Mouse (Mus musculus) embryonic facial prominence, embryonic 11.5 days (tissue): ENCODE data around the gene Sh3rf3. TPM values are rescaled to one million over a fixed set of nuclear protein-coding genes. Genes with fewer than 3 reads are reported as not detected.
A peak's percentile ranks its signal among the peaks of the same experiment; 100 is the strongest.

Source experiments
- ATAC-seq: fragments of 200-750 bp; cut with Nextera tagmentation; replicated peaks from 2 replicates; pipeline ENCODE4 v1.8.0; 2017; ENCODE audit warnings: low read depth; ENCODE audit not compliant: insufficient number of reproducible peaks, low FRiP score, low TSS enrichment
- DNase-seq: peaks from one replicate; pipeline ENCODE4 v3.0.0-alpha.2; 2015; ENCODE audit warnings: low spot score
- H3K27ac ChIP-seq: fragments of 300-500 bp; sonication (generic); replicated peaks from 2 replicates; pipeline ENCODE4 v1.5.1; 2014; ENCODE audit warnings: mild to moderate bottlenecking, low read depth, low read length, control low read depth
- H3K27me3 ChIP-seq: fragments of 300-500 bp; sonication (generic); 2 replicates; pipeline ENCODE4 v1.6.1; 2014; ENCODE audit warnings: mild to moderate bottlenecking, low read length, moderate library complexity, mixed read lengths; ENCODE audit not compliant: control insufficient read depth, insufficient read depth
- H3K36me3 ChIP-seq: fragments of 300-500 bp; sonication (generic); replicated peaks from 2 replicates; pipeline ENCODE4 v1.6.1; 2014; ENCODE audit warnings: low read depth, mild to moderate bottlenecking, low read length, moderate library complexity, mixed read lengths; ENCODE audit not compliant: control insufficient read depth, insufficient read depth
- H3K4me1 ChIP-seq: fragments of 300-500 bp; sonication (generic); 2 replicates; pipeline ENCODE4 v1.6.1; 2014; ENCODE audit warnings: low read length, mixed read lengths; ENCODE audit not compliant: control insufficient read depth, insufficient read depth
- H3K4me2 ChIP-seq: fragments of 300-500 bp; sonication (generic); 2 replicates; pipeline ENCODE4 v1.6.1; 2014; ENCODE audit warnings: low read depth, mild to moderate bottlenecking, control low read depth, low read length, moderate library complexity
- H3K4me3 ChIP-seq: fragments of 300-500 bp; sonication (generic); 2 replicates; pipeline ENCODE4 v1.5.1; 2014; ENCODE audit warnings: low read depth, low read length, control low read depth
- H3K9ac ChIP-seq: fragments of 300-500 bp; sonication (generic); replicated peaks from 2 replicates; pipeline ENCODE4 v1.6.1; 2014; ENCODE audit warnings: mild to moderate bottlenecking, control low read depth, low read length
- H3K9me3 ChIP-seq: fragments of 300-500 bp; sonication (generic); replicated peaks from 2 replicates; pipeline ENCODE4 v1.6.1; 2016; ENCODE audit warnings: mild to moderate bottlenecking, low read length, inconsistent platforms, mixed read lengths; ENCODE audit not compliant: control insufficient read depth
- WGBS: fragments of 180-500 bp; shearing (Covaris S2); extraction: QIAGEN DNeasy Blood & Tissue Kit; methylation state at CpG from one replicate; pipeline ENCODE4 v1.1.7; 2014; 5-methylcytosine and 5-hydroxymethylcytosine counted together
- polyA plus RNA-seq: library from polyadenylated mRNA; unstranded; fragments of >200 nt; fragmentation: Nextera tagmentation; extraction: Ambion mirVana; gene quantifications from 2 replicates; pipeline ENCODE4 v1.2.1, GENCODE M21; 2014

Sh3rf3 gene
- polyA plus RNA-seq, 1 experiment from 2014 or later = 0.98 TPM

DNA sequence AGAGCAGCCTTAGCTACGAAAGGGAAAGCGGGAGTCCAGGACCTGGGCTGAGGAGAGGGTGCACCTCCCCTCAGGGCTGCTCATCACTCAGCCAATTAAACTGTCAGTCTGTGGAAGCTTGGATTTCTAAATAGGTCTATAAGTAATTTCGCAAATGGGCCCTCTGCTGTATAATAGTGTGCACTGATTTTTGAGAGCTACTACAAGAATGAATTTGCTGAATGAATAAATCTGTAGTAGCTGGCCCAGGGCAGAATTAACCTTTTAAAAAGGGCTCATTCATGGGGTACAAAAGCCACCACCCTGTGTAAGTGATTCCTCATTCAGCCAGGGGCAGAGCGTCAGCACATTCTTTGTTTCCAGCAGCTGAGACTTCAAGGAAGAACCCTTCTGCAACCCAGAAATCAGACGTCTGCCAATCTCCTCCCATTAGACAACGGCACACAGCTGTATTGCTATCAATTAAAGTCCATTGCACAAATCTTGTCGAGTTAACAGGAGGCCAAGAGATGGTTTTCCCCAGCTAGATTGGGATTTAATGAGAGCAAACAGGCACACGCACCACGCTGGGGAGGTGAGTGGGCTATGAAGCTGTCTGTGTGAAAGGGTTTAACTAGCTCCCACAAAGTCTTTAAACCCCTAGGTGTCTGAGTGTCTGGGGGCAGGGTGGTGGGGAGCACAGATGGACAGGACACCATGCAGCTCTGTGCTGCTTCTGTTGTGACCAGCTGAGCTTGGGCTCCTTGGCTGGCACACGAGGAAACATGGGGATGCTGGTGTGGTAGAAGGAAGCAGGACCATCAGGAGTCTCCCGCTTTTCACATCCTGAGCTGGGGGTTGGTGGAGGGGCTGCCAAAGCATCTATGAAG is 136.8 kb downstream of the Sh3rf3 start:
- H3K27me3 ChIP-seq = no peaks in the 10 kb centered on the region
- H3K27ac ChIP-seq = no peak overlapping the region
- no peaks in the 10 kb centered on the region for H3K9me3 ChIP-seq
- DNase-seq = peak; percentile 37
- no peak overlapping the region for H3K4me3 ChIP-seq
- peak; percentile 72; the same call in 1 of the 2 replicates for ATAC-seq
- H3K4me2 ChIP-seq = no peak overlapping the region
- no peak overlapping the region for H3K9ac ChIP-seq
- no peaks in the 10 kb centered on the region for H3K4me1 ChIP-seq
- H3K36me3 ChIP-seq = no peaks in the 10 kb centered on the region
- whole genome bisulfite sequencing = 26% methylated on average over 11 of the region's 11 CpGs

DNA sequence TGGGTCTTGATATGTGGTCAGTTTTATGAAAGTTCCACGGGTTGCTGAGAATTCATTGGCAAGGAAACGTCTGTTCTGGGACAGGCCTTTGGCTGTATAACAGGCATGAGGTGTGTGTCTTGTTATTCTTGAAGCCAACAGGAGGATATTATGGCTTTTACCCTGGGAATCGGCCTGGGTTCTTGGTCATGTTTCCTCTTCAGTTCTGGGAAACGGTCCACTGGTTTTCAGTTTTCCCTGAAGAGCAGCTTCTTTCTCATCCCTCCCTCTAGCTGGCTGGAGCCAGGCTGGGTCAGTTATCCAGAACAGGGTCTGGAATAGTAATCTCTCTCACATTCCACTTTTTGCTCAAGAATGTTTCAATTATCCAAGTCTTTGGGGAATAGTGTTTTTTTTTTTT is 147.0 kb downstream of the Sh3rf3 start:
- Histone ChIP-seq H3K9me3 (no peaks in the 10 kb centered on the region; the same call in 1 of the 2 replicates), H3K9ac (no peak overlapping the region), H3K36me3 (no peaks in the 10 kb centered on the region), H3K27ac (no peak overlapping the region), H3K27me3 (no peaks in the 10 kb centered on the region), H3K4me2 (no peak overlapping the region), H3K4me3 (no peak overlapping the region), H3K4me1 (no peaks in the 10 kb centered on the region)
- no peak for ATAC-seq
- no peak for DNase-seq
- WGBS = 74% methylated on average over 4 of the region's 4 CpGs

DNA sequence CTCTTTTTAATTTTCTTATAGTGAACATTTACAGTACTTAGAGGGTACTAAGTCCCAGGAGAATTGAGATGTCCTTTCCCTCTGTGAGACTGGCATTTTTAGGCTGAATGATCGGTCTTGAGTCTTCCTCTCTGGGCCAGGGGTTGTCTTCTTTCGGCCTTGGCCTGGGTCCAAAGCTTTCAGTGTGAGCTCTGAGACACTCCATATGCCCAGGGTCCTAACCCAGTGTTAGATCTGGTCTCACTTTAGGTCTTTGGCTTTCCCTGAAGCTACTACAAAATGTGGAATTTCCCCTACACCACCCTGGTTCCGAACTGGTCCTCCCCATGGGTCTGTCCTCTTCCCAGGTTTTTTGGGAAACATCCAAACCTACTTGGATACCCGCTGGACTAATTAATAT is 155.1 kb downstream of the Sh3rf3 start:
- Histone ChIP-seq H3K4me2 (no peak overlapping the region), H3K9me3 (no peaks in the 10 kb centered on the region), H3K27me3 (no peaks in the 10 kb centered on the region), H3K27ac (no peak overlapping the region), H3K9ac (no peak overlapping the region), H3K36me3 (no peaks in the 10 kb centered on the region), H3K4me1 (no peaks in the 10 kb centered on the region), H3K4me3 (no peak overlapping the region)
- 81% methylated on average over 4 of the region's 4 CpGs for WGBS
- ATAC-seq (no peak), DNase-seq (no peak)

DNA sequence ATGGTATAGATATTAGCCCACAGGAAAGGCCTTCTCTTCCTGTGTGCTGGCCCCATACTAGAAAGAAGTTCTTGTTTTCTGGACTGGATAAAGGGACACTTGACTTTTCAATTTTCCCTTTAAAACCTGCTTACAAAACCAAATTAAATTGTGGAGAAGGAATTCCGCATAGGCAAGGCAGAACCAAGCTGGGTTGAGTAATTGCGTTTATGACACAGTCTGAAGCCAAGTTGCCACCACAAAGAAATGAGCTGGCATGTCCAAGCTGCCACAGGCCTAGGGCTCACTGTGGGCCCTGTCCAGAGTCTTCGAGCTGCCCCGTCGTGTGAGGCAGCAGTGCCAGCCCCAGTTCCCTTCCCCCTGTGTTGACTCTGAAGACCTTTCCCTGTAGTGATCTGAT is 156.2 kb downstream of the Sh3rf3 start:
- Histone ChIP-seq H3K4me1 (no peaks in the 10 kb centered on the region), H3K27ac (no peak overlapping the region), H3K27me3 (no peaks in the 10 kb centered on the region), H3K4me3 (no peak overlapping the region), H3K9ac (no peak overlapping the region), H3K4me2 (no peak overlapping the region), H3K9me3 (no peaks in the 10 kb centered on the region), H3K36me3 (no peaks in the 10 kb centered on the region)
- DNase-seq (no peak), ATAC-seq (no peak)
- WGBS = 90% methylated on average over 5 of the region's 5 CpGs

DNA sequence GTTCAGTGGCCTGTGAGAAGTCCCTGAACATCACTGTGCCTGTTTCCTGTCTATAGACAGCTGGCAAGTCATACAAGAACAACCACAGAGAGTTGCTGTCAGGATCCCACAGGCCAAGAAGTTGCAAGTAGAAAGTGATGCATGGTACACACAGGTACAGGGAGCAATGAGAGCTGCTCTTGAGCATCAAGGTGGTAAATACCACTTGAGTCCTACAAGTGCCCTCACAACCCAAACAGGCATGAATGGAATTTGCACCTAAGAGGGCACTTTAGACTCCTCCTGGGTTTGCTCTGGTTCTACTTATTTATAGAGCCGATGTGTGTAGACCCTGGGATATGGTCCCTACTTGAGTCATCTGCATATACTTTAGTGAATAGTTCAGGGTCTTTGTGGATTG is 159.0 kb downstream of the Sh3rf3 start:
- Histone ChIP-seq H3K9me3 (no peaks in the 10 kb centered on the region), H3K27me3 (no peaks in the 10 kb centered on the region), H3K4me2 (no peak overlapping the region), H3K4me3 (no peak overlapping the region), H3K4me1 (no peaks in the 10 kb centered on the region), H3K9ac (no peak overlapping the region), H3K36me3 (no peaks in the 10 kb centered on the region), H3K27ac (no peak overlapping the region)
- 90% methylated on average over 1 of the region's 1 CpGs for WGBS
- DNase-seq = no peak
- no peak for ATAC-seq

DNA sequence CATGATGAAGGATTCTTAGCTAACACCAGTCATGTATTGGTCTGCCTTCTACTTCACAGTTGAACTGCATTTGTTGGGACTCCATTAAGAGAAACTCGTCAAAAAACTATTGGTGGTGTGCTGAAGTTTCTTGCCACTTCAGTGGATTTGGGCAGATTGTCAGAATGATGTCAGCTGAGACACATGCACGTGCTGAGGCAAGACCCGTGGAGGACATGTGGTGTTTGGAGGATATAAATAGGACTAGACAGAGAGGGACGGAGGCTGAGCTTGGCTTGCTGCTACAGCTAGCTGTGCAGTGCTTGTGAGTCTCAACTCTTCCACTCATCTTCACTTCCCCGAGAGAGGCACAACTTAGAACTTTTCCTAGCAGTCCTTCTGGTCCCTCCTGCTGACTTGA is 161.0 kb downstream of the Sh3rf3 start:
- Histone ChIP-seq H3K9me3 (no peaks in the 10 kb centered on the region), H3K4me1 (no peaks in the 10 kb centered on the region), H3K27ac (no peak overlapping the region), H3K4me3 (no peak overlapping the region), H3K4me2 (no peak overlapping the region), H3K27me3 (no peaks in the 10 kb centered on the region), H3K9ac (no peak overlapping the region), H3K36me3 (no peaks in the 10 kb centered on the region)
- WGBS = 84% methylated on average over 5 of the region's 5 CpGs
- DNase-seq (no peak), ATAC-seq (no peak)

DNA sequence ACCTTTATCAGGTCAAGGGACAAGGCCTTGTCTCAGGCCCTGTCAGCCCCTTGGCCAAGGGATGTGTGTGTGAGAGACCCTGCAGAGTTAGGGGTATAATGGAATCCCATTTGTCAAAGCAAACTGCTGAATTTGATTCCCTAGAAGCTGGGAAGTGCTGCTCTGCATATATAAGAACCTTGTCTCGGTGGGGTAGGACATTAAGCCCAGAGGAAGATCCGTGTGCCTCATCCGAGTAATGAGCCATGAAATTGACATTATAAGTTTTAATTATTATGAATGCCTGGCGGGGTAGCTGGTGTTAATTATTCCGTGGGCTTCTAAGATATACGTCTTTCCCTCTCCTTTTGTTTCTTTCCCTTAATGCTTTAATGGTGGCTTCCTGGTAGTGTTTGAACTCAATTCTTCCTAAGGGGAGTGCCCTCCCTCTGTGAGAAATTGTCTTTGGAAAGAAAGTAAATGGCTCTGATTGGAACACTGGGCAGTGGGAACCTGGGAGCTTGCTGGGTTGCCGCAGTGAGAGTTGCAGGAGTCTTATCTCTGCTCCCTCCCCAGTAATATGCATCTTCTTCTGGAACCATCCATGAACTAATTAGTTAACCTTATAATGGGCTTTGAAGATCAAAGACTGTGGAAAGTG is 166.3 kb downstream of the Sh3rf3 start:
- no peak for DNase-seq
- no peak for ATAC-seq
- WGBS = 33% methylated on average over 7 of the region's 7 CpGs
- H3K27me3 ChIP-seq = no peaks in the 10 kb centered on the region
- no peak overlapping the region for H3K4me3 ChIP-seq
- H3K9me3 ChIP-seq = no peaks in the 10 kb centered on the region
- no peak overlapping the region for H3K27ac ChIP-seq
- no peak overlapping the region for H3K9ac ChIP-seq
- H3K4me1 ChIP-seq = no peaks in the 10 kb centered on the region
- H3K36me3 ChIP-seq = no peaks in the 10 kb centered on the region
- H3K4me2 ChIP-seq = no peak overlapping the region

DNA sequence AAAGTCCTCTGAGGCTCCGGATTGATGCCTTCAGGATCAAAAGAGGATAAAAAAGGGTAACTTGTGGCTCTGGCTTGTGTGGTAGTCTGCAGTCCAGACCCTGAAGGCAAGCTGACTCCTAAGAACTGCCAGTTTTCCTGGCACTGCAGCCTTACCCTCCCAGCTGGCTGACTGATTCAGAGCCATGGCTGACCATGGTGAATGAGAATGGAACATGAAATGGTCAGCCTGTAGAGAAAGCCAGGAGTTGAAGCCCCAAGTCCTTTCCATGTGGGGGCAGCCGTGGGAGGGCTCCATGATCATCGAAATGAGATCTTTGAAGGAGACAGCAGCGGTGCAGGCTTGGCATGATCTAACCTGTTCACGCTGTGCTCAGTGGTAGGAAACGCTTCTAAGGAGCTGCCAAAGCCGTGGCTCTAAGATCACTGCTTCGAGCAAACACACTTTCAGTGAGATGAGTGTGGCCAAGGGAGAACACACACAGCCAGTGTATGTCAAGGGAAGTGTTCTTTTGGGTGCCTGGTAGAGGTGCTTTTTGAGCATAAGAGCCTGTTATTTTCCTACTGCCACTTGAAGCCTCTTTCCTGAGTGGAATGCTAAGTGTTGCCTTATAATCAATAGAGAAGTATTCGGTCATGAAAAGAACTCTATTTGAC is 168.6 kb downstream of the Sh3rf3 start:
- ATAC-seq = no peak

More for the DNA sequence above, 168.6 kb downstream of the Sh3rf3 start:
- Histone ChIP-seq H3K4me2 (no peak overlapping the region), H3K4me3 (no peak overlapping the region), H3K27me3 (no peaks in the 10 kb centered on the region), H3K9ac (no peak overlapping the region), H3K27ac (no peak overlapping the region), H3K4me1 (no peaks in the 10 kb centered on the region), H3K36me3 (no peaks in the 10 kb centered on the region), H3K9me3 (no peaks in the 10 kb centered on the region)
- no peak for DNase-seq
- WGBS = 92% methylated on average over 9 of the region's 9 CpGs
